Mouse (Mus musculus) myocyte (in vitro differentiated cells): ENCODE measurements at regions not wholly inside any gene's neighbourhood (a gene's known extent, or its start where the extent isn't known, plus 50 kb on each side); places are given as distances from the start of the nearest gene placed in this dataset.

Experiments
- H3K27me3 ChIP-seq: one replicate; pipeline ENCODE4 v1.6.1; 2011; ENCODE audit not compliant: control insufficient read depth, insufficient read depth, insufficient read length
- H3K36me3 ChIP-seq: one replicate; pipeline ENCODE4 v1.6.1; 2011; ENCODE audit not compliant: control insufficient read depth, insufficient read depth
- H3K4me2 ChIP-seq: one replicate; pipeline ENCODE4 v1.6.1; 2011; ENCODE audit warnings: low read depth, control low read depth
- H3K4me3 ChIP-seq: one replicate; pipeline ENCODE4 v1.5.1; 2011; ENCODE audit warnings: mild to moderate bottlenecking, control low read depth, moderate library complexity
- H3K79me2 ChIP-seq: one replicate; pipeline ENCODE4 v1.6.1; 2011; ENCODE audit not compliant: control insufficient read depth, insufficient read depth
- H3ac ChIP-seq: one replicate; pipeline ENCODE4 v1.6.1; 2011; ENCODE audit not compliant: control insufficient read depth, insufficient read length
- CEBPB ChIP-seq: IDR thresholded peaks from 2 replicates; pipeline ENCODE4 v1.6.1; 2011; ENCODE audit warnings: mild to moderate bottlenecking, moderate library complexity; ENCODE audit not compliant: poor library complexity, insufficient read depth, severe bottlenecking
- E2F4 ChIP-seq: IDR thresholded peaks from one replicate; pipeline ENCODE4 v1.6.1; 2011; ENCODE audit warnings: mild to moderate bottlenecking, control low read depth, moderate library complexity; ENCODE audit not compliant: insufficient read depth
- MAX ChIP-seq: IDR thresholded peaks from one replicate; pipeline ENCODE4 v1.6.1; 2011; ENCODE audit warnings: low read depth, mild to moderate bottlenecking, control low read depth
- MYOD1 ChIP-seq, 3 experiments: IDR thresholded peaks; one replicate each; pipeline ENCODE4 v1.6.1; 2011; ENCODE audit warnings: control low read depth in 2 of 3, low read depth in 2 of 3, mild to moderate bottlenecking in 2 of 3, moderate library complexity in 1 of 3; ENCODE audit not compliant: insufficient read length in 2 of 3, control insufficient read depth in 1 of 3
- MYOG ChIP-seq, 3 experiments: IDR thresholded peaks; one replicate each; pipeline ENCODE4 v1.6.1; 2011; ENCODE audit warnings: control low read depth in 2 of 3, low read depth in 2 of 3, mild to moderate bottlenecking in 2 of 3; ENCODE audit not compliant: insufficient read length in 2 of 3, control insufficient read depth in 1 of 3, insufficient read depth in 1 of 3
- POLR2A ChIP-seq: IDR thresholded peaks from one replicate; pipeline ENCODE4 v1.6.1; 2011; ENCODE audit warnings: low read depth, mild to moderate bottlenecking, control low read depth, moderate library complexity; ENCODE audit not compliant: insufficient read length
- POLR2AphosphoS2 ChIP-seq: IDR thresholded peaks from one replicate; pipeline ENCODE4 v1.6.1; 2011; ENCODE audit warnings: low read depth, control low read depth; ENCODE audit not compliant: insufficient read length
- REST ChIP-seq: IDR thresholded peaks from one replicate; pipeline ENCODE4 v1.6.1; 2011; ENCODE audit warnings: mild to moderate bottlenecking, control low read depth, moderate library complexity; ENCODE audit not compliant: insufficient read depth, insufficient read length
- SRF ChIP-seq: IDR thresholded peaks from one replicate; pipeline ENCODE4 v1.6.1; 2011; ENCODE audit warnings: low read depth; ENCODE audit not compliant: control insufficient read depth, insufficient read length
- TCF12 ChIP-seq: IDR thresholded peaks from one replicate; pipeline ENCODE4 v1.6.1; 2011; ENCODE audit warnings: mild to moderate bottlenecking, control low read depth; ENCODE audit not compliant: poor library complexity, insufficient read depth, severe bottlenecking
- TCF3 ChIP-seq: IDR thresholded peaks from one replicate; pipeline ENCODE4 v1.6.1; 2011; ENCODE audit warnings: low read depth, control low read depth; ENCODE audit not compliant: insufficient read length
- USF1 ChIP-seq: IDR thresholded peaks from one replicate; pipeline ENCODE4 v1.6.1; 2011; ENCODE audit warnings: low read depth, mild to moderate bottlenecking, control low read depth, moderate library complexity

DNA sequence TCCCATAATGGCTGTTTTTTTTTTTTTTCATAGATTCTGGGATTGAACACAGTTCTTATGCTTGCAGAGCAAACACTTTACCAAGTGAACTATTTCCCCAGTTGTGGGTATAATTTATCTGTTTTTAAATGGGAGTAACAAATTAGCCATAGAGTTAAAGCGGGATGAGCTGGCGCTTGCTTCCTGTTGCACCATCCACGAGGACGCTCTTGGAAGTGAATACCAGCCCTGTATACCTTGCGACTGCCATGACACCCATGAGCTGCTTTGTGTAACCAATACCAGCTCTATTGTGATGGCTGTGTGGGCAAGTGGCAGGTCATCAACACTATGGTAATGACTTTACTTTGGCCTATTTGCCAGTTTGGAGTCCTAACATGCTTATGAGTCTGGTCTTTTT lies 101.0 kb downstream of the Ppp4r2 start:
- no peaks in the 10 kb centered on the region for H3K36me3 ChIP-seq
- no peak overlapping the region for H3ac ChIP-seq
- TF ChIP-seq POLR2A (no peak), CEBPB (peak; percentile 69; the same call in 1 of the 2 replicates)
- H3K27me3 ChIP-seq: peaks cover 26% of the 10 kb centered on the region
- H3K4me2 ChIP-seq: no peak overlapping the region
- no peak overlapping the region for H3K4me3 ChIP-seq
- no peaks in the 10 kb centered on the region for H3K79me2 ChIP-seq

DNA sequence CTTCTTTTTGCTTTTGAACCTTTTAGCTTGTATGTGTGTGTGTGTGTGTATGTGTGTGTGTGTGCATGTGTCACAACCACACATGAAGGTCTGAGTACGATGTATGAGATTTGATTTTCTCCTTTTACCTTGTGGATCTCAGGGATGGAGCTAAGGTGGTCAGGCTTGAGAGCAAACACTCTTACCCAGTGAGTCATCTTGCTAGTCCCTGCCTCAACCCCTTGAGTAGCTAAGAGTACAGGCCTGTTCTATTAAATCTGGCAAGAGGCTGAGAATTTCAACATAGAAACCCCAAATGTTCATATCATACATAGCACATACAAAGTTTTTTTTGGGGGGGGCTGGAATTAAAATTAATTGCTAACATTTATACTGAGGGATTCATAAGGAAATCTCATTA lies 104.4 kb downstream of the Ppp4r2 start:
- no peak overlapping the region for H3ac ChIP-seq
- no peak overlapping the region for H3K4me2 ChIP-seq
- H3K27me3 ChIP-seq: peaks cover 18% of the 10 kb centered on the region
- no peak overlapping the region for H3K4me3 ChIP-seq
- H3K79me2 ChIP-seq: no peaks in the 10 kb centered on the region
- TF ChIP-seq TCF3 (no peak), E2F4 (no peak), SRF (no peak), POLR2A (no peak), MYOG (IDR thresholded peaks at IDR 0.05; ENCODE audit: control insufficient read depth in 1 of 3, insufficient read depth in 1 of 3, insufficient read length in 2 of 3, low read depth in 2 of 3) (no peak), MYOD1 (IDR thresholded peaks at IDR 0.05; ENCODE audit: control insufficient read depth in 1 of 3, insufficient read length in 2 of 3, low read depth in 2 of 3) (no peak), POLR2AphosphoS2 (no peak), CEBPB (no peak), USF1 (no peak), TCF12 (no peak), REST (no peak), MAX (no peak)
- no peaks in the 10 kb centered on the region for H3K36me3 ChIP-seq

- H3K27me3 ChIP-seq: peaks cover 18% of the 10 kb centered on the region
- H3K36me3 ChIP-seq: no peaks in the 10 kb centered on the region
- no peak overlapping the region for H3K4me2 ChIP-seq
- H3ac ChIP-seq: no peak overlapping the region
- no peak overlapping the region for H3K4me3 ChIP-seq
- no peaks in the 10 kb centered on the region for H3K79me2 ChIP-seq
- no peak for TF ChIP-seq MYOD1 (IDR thresholded peaks at IDR 0.05; ENCODE audit: control insufficient read depth in 1 of 3, insufficient read length in 2 of 3, low read depth in 2 of 3)
- TF ChIP-seq TCF12: no peak
- TF ChIP-seq CEBPB: no peak
- no peak for TF ChIP-seq MYOG (IDR thresholded peaks at IDR 0.05; ENCODE audit: control insufficient read depth in 1 of 3, insufficient read depth in 1 of 3, insufficient read length in 2 of 3, low read depth in 2 of 3)
- no peak for TF ChIP-seq REST
- no peak for TF ChIP-seq TCF3
- TF ChIP-seq E2F4: no peak
- no peak for TF ChIP-seq SRF
- no peak for TF ChIP-seq MAX
Measured at GRCm38 (mm10) chr6:100938376-100938775, 105.0 kb downstream of the Ppp4r2 start.

- H3K36me3 ChIP-seq: no peaks in the 10 kb centered on the region
- no peak for TF ChIP-seq TCF12
- no peak for TF ChIP-seq TCF3
- no peak for TF ChIP-seq POLR2A
- no peak for TF ChIP-seq E2F4
- no peak for TF ChIP-seq POLR2AphosphoS2
- TF ChIP-seq USF1: no peak
- TF ChIP-seq SRF: no peak
- no peaks in the 10 kb centered on the region for H3K79me2 ChIP-seq
- no peak overlapping the region for H3ac ChIP-seq
- no peak overlapping the region for H3K4me3 ChIP-seq
- peaks cover 18% of the 10 kb centered on the region for H3K27me3 ChIP-seq
- H3K4me2 ChIP-seq: no peak overlapping the region
Measured at GRCm38 (mm10) chr6:100939042-100939441, 105.6 kb downstream of the Ppp4r2 start.

DNA sequence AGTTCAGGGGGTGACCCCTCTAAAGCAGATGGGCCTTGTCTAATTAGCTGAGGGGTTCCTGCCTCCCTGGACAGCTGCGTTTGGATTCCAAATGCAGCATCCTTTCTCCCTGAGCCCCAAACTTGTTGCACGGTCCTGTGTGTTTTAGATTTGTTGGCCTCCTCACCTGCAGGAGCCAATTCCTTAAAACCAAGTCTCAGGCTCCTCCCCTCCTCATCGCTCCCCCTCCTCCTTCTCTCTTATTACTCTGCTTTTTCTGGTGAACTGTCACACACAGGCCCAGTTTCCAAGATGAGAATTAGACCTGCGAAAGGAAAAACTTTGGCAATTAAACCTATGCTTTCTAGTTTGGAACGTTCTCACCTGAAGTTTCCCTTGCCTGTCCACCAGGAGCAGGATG lies 106.3 kb downstream of the Ppp4r2 start:
- Histone ChIP-seq H3K4me3 (no peak overlapping the region), H3K36me3 (no peaks in the 10 kb centered on the region), H3K4me2 (no peak overlapping the region), H3K79me2 (no peaks in the 10 kb centered on the region), H3K27me3 (peaks cover 18% of the 10 kb centered on the region), H3ac (no peak overlapping the region)
- TF ChIP-seq POLR2AphosphoS2 (no peak), MAX (no peak), MYOD1 (IDR thresholded peaks at IDR 0.05; ENCODE audit: control insufficient read depth in 1 of 3, insufficient read length in 2 of 3, low read depth in 2 of 3) (no peak), REST (no peak), TCF12 (no peak), MYOG (IDR thresholded peaks at IDR 0.05; ENCODE audit: control insufficient read depth in 1 of 3, insufficient read depth in 1 of 3, insufficient read length in 2 of 3, low read depth in 2 of 3) (no peak)
